Mouse (Mus musculus): ENCODE measurements around the gene Vsig10l. TPM values are rescaled to one million over a fixed set of nuclear protein-coding genes. Genes with fewer than 3 reads are reported as not detected.
A peak's percentile ranks its signal among the peaks of the same experiment; 100 is the strongest.

The Vsig10l gene
- polyA plus RNA-seq, 1 experiment from 2014 or later = 0.85 TPM

DNA sequence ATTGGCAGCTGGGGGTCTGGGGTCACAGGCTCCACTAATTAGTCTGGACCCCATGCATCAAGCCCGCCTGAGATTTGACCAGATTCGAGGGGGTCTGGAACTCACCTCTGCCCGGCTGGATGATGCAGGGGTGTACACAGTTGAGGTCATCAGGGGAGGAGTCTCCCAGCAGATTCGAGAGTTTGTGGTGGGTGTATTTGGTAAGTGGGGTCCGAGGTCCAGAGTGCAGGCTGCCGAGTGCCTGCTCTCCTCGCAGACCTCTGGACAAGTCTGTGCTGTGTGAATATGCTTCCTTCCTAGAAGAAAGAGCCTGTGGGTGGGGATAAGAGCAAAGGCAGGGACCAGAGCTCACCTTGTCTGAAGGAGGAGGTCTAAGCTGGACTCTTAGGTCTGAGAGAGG is 1.0 kb downstream of the Vsig10l start:
- Histone ChIP-seq H3K27ac (no peak overlapping the region), H3K4me3 (replicated peaks) (no peak overlapping the region), H3K4me2 (no peak overlapping the region), H3K36me3 (no peaks in the 10 kb centered on the region), H3K9me3 (replicated peaks) (no peaks in the 10 kb centered on the region), H3K9ac (no peak overlapping the region), H3K27me3 (peaks cover 18% of the 10 kb centered on the region), H3K4me1 (replicated peaks) (peaks cover 22% of the 10 kb centered on the region)
- 68% methylated on average over 7 of the region's 7 CpGs for WGBS (ENCODE audit: insufficient replicate concordance)
- ATAC-seq (ENCODE audit: low read depth) (no peak), DNase-seq (no peak)

DNA sequence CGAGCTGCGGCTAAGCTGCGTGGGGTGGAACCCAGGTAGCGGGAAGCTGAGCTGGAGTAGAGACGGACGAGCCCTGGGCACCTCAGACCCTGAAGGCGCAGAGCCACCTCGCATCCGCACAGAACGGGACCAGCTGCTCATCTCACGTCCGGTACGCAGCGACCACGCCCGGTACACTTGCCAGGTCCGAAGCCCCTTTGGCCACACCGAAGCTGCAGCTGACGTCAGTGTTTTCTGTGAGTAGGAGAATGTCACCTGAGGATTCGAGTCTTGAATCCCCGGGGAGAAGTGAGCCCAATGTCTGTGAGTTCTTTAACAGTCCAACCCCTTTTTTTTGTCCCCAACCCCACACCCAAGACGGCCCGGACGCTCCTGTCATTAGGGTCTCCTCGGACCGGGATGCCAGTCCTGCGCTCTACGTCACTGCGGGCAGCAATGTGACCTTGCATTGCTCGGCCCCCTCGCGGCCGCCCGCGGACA is 2.0 kb downstream of the Vsig10l start:
- Histone ChIP-seq H3K4me1 (replicated peaks) (peaks cover 22% of the 10 kb centered on the region), H3K4me2 (peak overlapping the region; percentile 94), H3K27ac (no peak overlapping the region), H3K9ac (peak overlapping the region; percentile 66), H3K36me3 (no peaks in the 10 kb centered on the region), H3K27me3 (peaks cover 18% of the 10 kb centered on the region), H3K9me3 (replicated peaks) (no peaks in the 10 kb centered on the region), H3K4me3 (replicated peaks) (peak overlapping the region; percentile 63)
- ATAC-seq (ENCODE audit: low read depth) (no peak), DNase-seq (no peak)
- 4% methylated on average over 35 of the region's 35 CpGs for WGBS (ENCODE audit: insufficient replicate concordance)

DNA sequence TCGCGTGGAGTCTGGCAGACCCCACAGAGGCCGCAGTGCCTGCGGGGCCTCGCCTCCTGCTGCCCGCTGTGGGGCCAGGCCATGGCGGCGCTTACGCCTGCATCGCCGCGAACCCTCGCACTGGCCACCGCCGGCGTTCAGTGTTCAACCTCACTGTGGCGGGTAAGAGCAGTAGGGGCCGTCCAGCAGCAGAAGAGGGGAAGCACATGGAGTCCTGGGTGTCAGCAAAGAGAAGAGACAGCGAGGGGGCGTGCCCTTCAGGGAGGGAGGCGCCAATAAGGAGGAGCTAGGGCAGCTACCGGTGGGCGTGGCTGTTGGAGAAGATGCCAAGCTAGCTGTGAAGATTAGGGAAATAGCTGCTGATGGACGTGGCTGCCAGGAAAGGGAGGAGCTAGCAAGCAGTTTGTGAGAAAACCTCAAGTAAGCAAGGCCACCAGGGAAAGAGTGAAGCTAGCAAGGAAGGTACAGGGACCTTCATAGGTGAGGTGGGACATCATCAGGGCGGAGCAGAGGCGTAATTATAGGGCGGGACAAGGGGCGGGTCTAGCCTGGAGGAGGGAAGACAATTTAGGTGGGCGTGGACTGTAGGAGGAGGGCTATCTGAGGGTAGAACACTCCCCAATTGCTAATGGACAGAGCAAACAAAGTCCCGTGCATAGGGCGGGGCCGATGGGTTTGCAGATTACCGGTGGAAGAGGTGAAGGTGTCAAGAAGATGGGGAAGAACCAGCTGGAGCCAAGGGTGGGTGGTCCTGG is 2.6 kb downstream of the Vsig10l start:
- Histone ChIP-seq H3K9me3 (replicated peaks) (no peaks in the 10 kb centered on the region), H3K27me3 (peaks cover 18% of the 10 kb centered on the region)
- under 1% methylated on average over 33 of the region's 33 CpGs for WGBS (ENCODE audit: insufficient replicate concordance)

GRCm38 (mm10) chr7:43466099-43466694 is 3.2 kb downstream of the Vsig10l start:
- peak; percentile 71 for DNase-seq
- H3K27ac ChIP-seq = no peak overlapping the region
- WGBS (ENCODE audit: insufficient replicate concordance) = under 1% methylated on average over 33 of the region's 33 CpGs
- H3K4me1 ChIP-seq (replicated peaks) = peaks cover 22% of the 10 kb centered on the region
- H3K27me3 ChIP-seq = peaks cover 18% of the 10 kb centered on the region
- H3K9me3 ChIP-seq (replicated peaks) = no peaks in the 10 kb centered on the region
- peak overlapping the region; percentile 60 for H3K9ac ChIP-seq
- peak overlapping the region; percentile 94 for H3K4me2 ChIP-seq
- peak; percentile 53 for ATAC-seq (ENCODE audit: low read depth)
- H3K36me3 ChIP-seq = no peaks in the 10 kb centered on the region
- peak overlapping the region; percentile 63 for H3K4me3 ChIP-seq (replicated peaks)

More for the DNA sequence above, 2.6 kb downstream of the Vsig10l start:
- Histone ChIP-seq H3K36me3 (no peaks in the 10 kb centered on the region), H3K9ac (peak overlapping the region; percentile 66), H3K4me3 (replicated peaks) (peak overlapping the region; percentile 63), H3K4me2 (peak overlapping the region; percentile 94), H3K27ac (no peak overlapping the region), H3K4me1 (replicated peaks) (peaks cover 22% of the 10 kb centered on the region)
- DNase-seq (peak; percentile 89), ATAC-seq (ENCODE audit: low read depth) (peak; percentile 89)

DNA sequence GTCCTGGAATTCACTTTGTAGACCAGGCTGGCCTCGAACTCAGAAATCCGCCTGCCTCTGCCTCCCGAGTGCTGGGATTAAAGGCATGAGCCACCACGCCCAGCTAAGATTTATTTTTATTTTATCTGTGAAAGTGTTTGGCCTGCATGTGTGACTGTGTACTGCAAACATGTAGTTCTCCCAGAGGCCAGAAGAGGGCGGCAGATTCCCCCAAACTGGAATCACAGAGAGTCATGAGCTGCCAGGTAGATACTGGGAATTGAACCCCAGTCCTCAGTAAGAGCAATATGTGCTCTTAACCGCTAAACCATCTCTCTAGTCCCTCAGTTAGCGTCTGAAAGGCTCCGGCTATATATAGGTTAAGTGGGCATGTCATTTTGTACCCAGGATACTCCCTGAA is 7.4 kb downstream of the Vsig10l start:
- peaks cover 11% of the 10 kb centered on the region for H3K4me1 ChIP-seq (replicated peaks)
- H3K4me2 ChIP-seq = no peak overlapping the region
- DNase-seq (peak; percentile 30), ATAC-seq (ENCODE audit: low read depth) (no peak)
- H3K9me3 ChIP-seq (replicated peaks) = no peaks in the 10 kb centered on the region
- H3K4me3 ChIP-seq (replicated peaks) = no peak overlapping the region
- no peak overlapping the region for H3K27ac ChIP-seq
- H3K27me3 ChIP-seq = peaks cover 14% of the 10 kb centered on the region
- no peaks in the 10 kb centered on the region for H3K36me3 ChIP-seq
- WGBS (ENCODE audit: insufficient replicate concordance) = 28% methylated on average over 8 of the region's 8 CpGs
- H3K9ac ChIP-seq = no peak overlapping the region

DNA sequence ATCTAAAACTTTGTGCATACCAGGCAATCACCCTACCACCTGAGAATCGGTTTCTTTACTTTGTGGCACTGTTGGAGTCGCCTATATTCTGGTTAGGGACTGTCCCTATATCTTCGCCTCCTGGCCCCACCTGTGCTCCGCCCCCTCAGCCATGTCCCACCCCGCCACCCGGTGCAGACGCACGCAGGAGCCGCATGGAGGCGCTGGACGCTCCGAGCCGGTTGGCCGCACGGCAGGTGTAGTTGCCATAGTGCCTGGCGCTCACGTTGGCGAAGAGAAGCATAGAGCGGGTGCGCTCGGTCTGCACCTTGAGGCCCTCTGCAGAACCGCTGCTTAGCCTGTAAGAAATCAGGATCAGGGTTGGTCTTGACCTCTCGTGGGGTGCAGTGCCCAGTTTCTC is 12.8 kb downstream of the Vsig10l start:
- H3K4me2 ChIP-seq = no peak overlapping the region
- H3K36me3 ChIP-seq = no peaks in the 10 kb centered on the region
- WGBS (ENCODE audit: insufficient replicate concordance) = 7% methylated on average over 23 of the region's 23 CpGs
- no peaks in the 10 kb centered on the region for H3K9me3 ChIP-seq (replicated peaks)
- H3K4me3 ChIP-seq (replicated peaks) = no peak overlapping the region
- H3K27me3 ChIP-seq = peaks cover 48% of the 10 kb centered on the region
- peaks cover 2% of the 10 kb centered on the region; the same call in 1 of the 2 replicates for H3K4me1 ChIP-seq (replicated peaks)
- ATAC-seq (ENCODE audit: low read depth) (no peak), DNase-seq (no peak)
- no peak overlapping the region for H3K9ac ChIP-seq
- no peak overlapping the region for H3K27ac ChIP-seq

DNA sequence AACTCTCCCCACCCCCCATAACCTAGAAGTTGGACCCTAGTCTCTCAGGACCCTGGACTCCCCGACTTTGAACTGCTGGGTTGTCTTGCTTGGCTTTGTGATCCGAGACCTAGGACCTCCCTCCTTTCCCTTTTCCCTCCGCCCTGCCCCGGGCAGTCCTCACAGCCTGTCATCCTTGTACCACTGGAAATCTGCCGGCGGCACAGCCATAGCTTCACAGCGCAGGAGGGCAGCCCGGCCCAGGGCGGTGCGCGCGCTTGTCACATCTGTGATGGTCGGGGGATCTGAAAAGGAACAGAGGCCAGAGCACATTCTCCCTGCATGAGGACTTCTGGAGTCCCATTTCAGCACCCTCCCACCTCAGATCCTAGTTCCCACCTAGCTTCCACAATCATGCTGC is 13.4 kb downstream of the Vsig10l start:
- Histone ChIP-seq H3K27ac (no peak overlapping the region), H3K36me3 (no peaks in the 10 kb centered on the region), H3K9ac (no peak overlapping the region), H3K4me1 (replicated peaks) (peaks cover 2% of the 10 kb centered on the region; the same call in 1 of the 2 replicates), H3K27me3 (peaks cover 48% of the 10 kb centered on the region), H3K9me3 (replicated peaks) (no peaks in the 10 kb centered on the region), H3K4me3 (replicated peaks) (no peak overlapping the region; the same call in 1 of the 2 replicates), H3K4me2 (no peak overlapping the region)
- 5% methylated on average over 13 of the region's 13 CpGs for WGBS (ENCODE audit: insufficient replicate concordance)
- DNase-seq = no peak
- ATAC-seq (ENCODE audit: low read depth) = no peak

DNA sequence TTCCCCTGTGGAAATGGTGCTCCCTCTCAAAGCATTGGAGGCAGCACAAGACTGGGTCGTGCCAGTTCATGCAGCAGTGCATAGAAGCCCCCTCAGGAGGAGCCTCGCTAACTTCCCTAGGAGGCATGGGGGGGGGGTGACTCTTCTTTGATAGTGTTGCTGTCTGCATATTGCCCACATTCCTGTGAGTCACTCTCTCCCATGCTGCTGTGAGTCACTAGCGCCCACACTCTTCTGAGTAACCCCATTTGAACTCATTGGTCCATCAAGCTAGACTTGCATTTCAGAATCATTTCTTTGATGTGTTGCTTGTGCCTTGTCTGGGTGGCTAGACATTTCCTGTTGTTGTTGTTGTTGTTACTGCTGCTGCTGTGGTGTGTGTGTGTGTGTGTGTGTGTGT is 18.2 kb downstream of the Vsig10l start:
- DNase-seq (no peak), ATAC-seq (ENCODE audit: low read depth) (no peak)
- Histone ChIP-seq H3K4me1 (replicated peaks) (no peaks in the 10 kb centered on the region), H3K27me3 (peaks cover 26% of the 10 kb centered on the region), H3K4me3 (replicated peaks) (no peak overlapping the region), H3K27ac (no peak overlapping the region), H3K9me3 (replicated peaks) (no peaks in the 10 kb centered on the region), H3K4me2 (no peak overlapping the region), H3K36me3 (no peaks in the 10 kb centered on the region), H3K9ac (no peak overlapping the region)
- WGBS (ENCODE audit: insufficient replicate concordance) = 45% methylated on average over 3 of the region's 3 CpGs

DNA sequence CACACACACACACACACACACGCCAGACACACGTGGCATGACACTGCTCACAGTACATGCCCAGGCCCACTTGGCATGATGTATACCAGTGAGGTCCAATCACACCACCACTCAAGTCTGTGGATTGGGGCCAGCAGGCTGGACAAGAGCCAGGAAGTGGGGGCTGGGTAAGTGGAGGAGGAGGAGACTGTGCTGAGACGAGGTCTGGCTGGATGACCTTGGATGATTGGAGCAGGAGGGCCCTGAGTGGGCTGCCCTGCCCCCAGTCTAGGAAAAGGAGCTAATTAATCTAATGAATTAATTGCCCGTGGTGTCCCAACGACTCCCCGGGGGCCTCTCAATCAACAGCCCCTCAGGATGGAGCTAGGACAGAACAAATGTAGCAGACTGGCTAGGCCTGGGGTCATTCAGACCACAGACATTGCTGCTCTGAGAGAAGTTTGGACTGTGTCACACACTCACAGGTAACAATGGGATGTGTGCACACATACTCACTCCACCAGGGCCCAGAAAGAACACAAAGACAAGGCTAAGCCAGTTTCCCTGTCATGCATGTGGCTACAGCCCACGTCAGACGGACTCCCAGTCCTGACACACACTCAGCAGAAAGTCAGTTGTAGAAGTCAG is 19.3 kb downstream of the Vsig10l start:
- WGBS (ENCODE audit: insufficient replicate concordance) = 56% methylated on average over 8 of the region's 8 CpGs
- Histone ChIP-seq H3K4me2 (no peak overlapping the region), H3K4me3 (replicated peaks) (no peak overlapping the region), H3K4me1 (replicated peaks) (no peaks in the 10 kb centered on the region), H3K9ac (no peak overlapping the region), H3K27ac (no peak overlapping the region), H3K9me3 (replicated peaks) (no peaks in the 10 kb centered on the region), H3K36me3 (no peaks in the 10 kb centered on the region), H3K27me3 (peaks cover 16% of the 10 kb centered on the region)
- ATAC-seq (ENCODE audit: low read depth) (no peak), DNase-seq (no peak)

GRCm38 (mm10) chr7:43483236-43483635 is 20.3 kb downstream of the Vsig10l start:
- no peaks in the 10 kb centered on the region for H3K36me3 ChIP-seq
- DNase-seq (no peak), ATAC-seq (ENCODE audit: low read depth) (no peak)
- no peaks in the 10 kb centered on the region for H3K4me1 ChIP-seq (replicated peaks)
- H3K4me3 ChIP-seq (replicated peaks) = no peak overlapping the region
- no peaks in the 10 kb centered on the region for H3K9me3 ChIP-seq (replicated peaks)
- H3K4me2 ChIP-seq = no peak overlapping the region
- no peak overlapping the region for H3K27ac ChIP-seq
- 6% methylated on average over 10 of the region's 10 CpGs for WGBS (ENCODE audit: insufficient replicate concordance)
- H3K9ac ChIP-seq = no peak overlapping the region
- H3K27me3 ChIP-seq = peaks cover 7% of the 10 kb centered on the region

DNA sequence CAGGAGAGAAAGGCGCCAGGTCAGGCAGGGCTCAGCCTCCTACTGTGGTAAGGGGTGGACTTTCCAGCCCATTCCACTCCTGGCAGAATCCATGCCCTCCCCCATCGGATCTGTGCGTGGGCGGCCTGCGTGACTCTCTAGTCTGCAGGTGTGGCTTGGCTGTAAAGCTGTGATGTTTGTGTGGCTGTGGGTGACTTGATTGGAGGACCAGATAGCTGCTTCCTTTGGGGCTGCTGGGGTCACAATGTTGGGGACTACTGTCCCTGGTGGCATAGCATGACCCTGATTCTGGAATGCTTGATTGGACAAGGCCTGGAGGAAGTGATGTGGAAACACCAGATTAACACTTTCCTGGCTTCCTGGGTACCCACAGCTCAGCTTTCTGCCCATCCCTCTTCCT is 25.7 kb downstream of the Vsig10l start:
- WGBS (ENCODE audit: insufficient replicate concordance) = 36% methylated on average over 5 of the region's 5 CpGs
- H3K27me3 ChIP-seq = peaks cover 41% of the 10 kb centered on the region
- H3K4me1 ChIP-seq (replicated peaks) = no peaks in the 10 kb centered on the region
- no peaks in the 10 kb centered on the region for H3K9me3 ChIP-seq (replicated peaks)
- no peak overlapping the region for H3K4me3 ChIP-seq (replicated peaks)
- no peaks in the 10 kb centered on the region for H3K36me3 ChIP-seq
- no peak overlapping the region for H3K4me2 ChIP-seq
- H3K27ac ChIP-seq = no peak overlapping the region
- DNase-seq = no peak
- ATAC-seq (ENCODE audit: low read depth) = no peak
- no peak overlapping the region for H3K9ac ChIP-seq
